Mouse (Mus musculus) heart, postnatal 0 days (tissue): ENCODE measurements around the gene Pias1. TPM values are rescaled to one million over a fixed set of nuclear protein-coding genes. Genes with fewer than 3 reads are reported as not detected.
A peak's percentile ranks its signal among the peaks of the same experiment; 100 is the strongest.

ENCODE experiments used
- ATAC-seq: fragments of 200-750 bp; cut with Nextera tagmentation; 2 replicates; pipeline ENCODE4 v1.8.0; 2017; ENCODE audit warnings: low read depth, moderate number of reproducible peaks, moderate library complexity; ENCODE audit not compliant: insufficient read depth
- DNase-seq: peaks from one replicate; pipeline ENCODE4 v3.0.0-alpha.2; 2016; ENCODE audit warnings: low spot score
- H3K27ac ChIP-seq: fragments of 300-500 bp; sonication (generic); 2 replicates; pipeline ENCODE4 v1.5.1; 2014; ENCODE audit warnings: low read depth, mild to moderate bottlenecking
- H3K27me3 ChIP-seq: fragments of 300-500 bp; sonication (generic); 2 replicates; pipeline ENCODE4 v1.6.1; 2014; ENCODE audit warnings: low read length, mixed read lengths; ENCODE audit not compliant: control insufficient read depth, insufficient read depth
- H3K36me3 ChIP-seq: fragments of 300-500 bp; sonication (generic); replicated peaks from 2 replicates; pipeline ENCODE4 v1.6.1; 2014; ENCODE audit warnings: low read length, mixed read lengths; ENCODE audit not compliant: control insufficient read depth, insufficient read depth
- H3K4me1 ChIP-seq: fragments of 300-500 bp; sonication (generic); 2 replicates; pipeline ENCODE4 v1.6.1; 2014; ENCODE audit warnings: antibody characterized with exemption; ENCODE audit not compliant: control insufficient read depth, insufficient read depth
- H3K4me2 ChIP-seq: fragments of 300-500 bp; sonication (generic); 2 replicates; pipeline ENCODE4 v1.6.1; 2014; ENCODE audit warnings: low read depth, mild to moderate bottlenecking, low read length, moderate library complexity
- H3K4me3 ChIP-seq: fragments of 300-500 bp; sonication (generic); 2 replicates; pipeline ENCODE4 v1.5.1; 2014; ENCODE audit warnings: low read depth, low read length
- H3K9ac ChIP-seq: fragments of 300-500 bp; sonication (generic); replicated peaks from 2 replicates; pipeline ENCODE4 v1.6.1; 2014; ENCODE audit warnings: low read depth, low read length, mixed read lengths
- H3K9me3 ChIP-seq: fragments of 300-500 bp; sonication (generic); replicated peaks from 2 replicates; pipeline ENCODE4 v1.6.1; 2016; ENCODE audit warnings: low read length; ENCODE audit not compliant: control insufficient read depth
- CTCF ChIP-seq: IDR thresholded peaks from 2 replicates; pipeline ENCODE4 v1.5.1; 2016; ENCODE audit warnings: antibody characterized with exemption, control low read depth, low read depth
- EP300 ChIP-seq: IDR thresholded peaks from 2 replicates; pipeline ENCODE4 v1.6.1; 2016; ENCODE audit warnings: antibody characterized with exemption, low read depth
- WGBS: fragments of 180-500 bp; shearing (Covaris S2); extraction: QIAGEN DNeasy Blood & Tissue Kit; methylation state at CpG from one replicate; pipeline ENCODE4 v1.1.7; 2014; 5-methylcytosine and 5-hydroxymethylcytosine counted together
- polyA plus RNA-seq: library from polyadenylated mRNA; unstranded; fragments of >200 nt; fragmentation: Nextera tagmentation; extraction: Ambion mirVana; gene quantifications from 2 replicates; pipeline ENCODE4 v1.2.1, GENCODE M21; 2015
- total RNA-seq: library from RNA; depleted of rRNA; stranded (reverse); fragments of >200 nt; gene quantifications from 2 replicates; pipeline ENCODE4 v1.2.3, GENCODE M21; 2014; ENCODE audit warnings: low replicate concordance

The Pias1 gene
- total and polyA plus RNA-seq, 2 experiments from 2014 or later, result 20.5 to 25.1 TPM

- no peak overlapping the region for H3K4me2 ChIP-seq
- H3K9me3 ChIP-seq, result no peaks in the 10 kb centered on the region
- TF ChIP-seq EP300 (no peak), CTCF (no peak)
- H3K27me3 ChIP-seq, result no peaks in the 10 kb centered on the region
- peaks cover 14% of the 10 kb centered on the region for H3K36me3 ChIP-seq
- DNase-seq, result peak; percentile 3
- H3K4me1 ChIP-seq, result no peaks in the 10 kb centered on the region
- no peak for ATAC-seq
- H3K27ac ChIP-seq, result no peak overlapping the region
- no peak overlapping the region for H3K4me3 ChIP-seq
- H3K9ac ChIP-seq, result no peak overlapping the region
- 83% methylated on average over 2 of the region's 2 CpGs for WGBS
Measured at GRCm38 (mm10) chr9:62851571-62851970, 136.2 kb downstream of the Pias1 start.

DNA sequence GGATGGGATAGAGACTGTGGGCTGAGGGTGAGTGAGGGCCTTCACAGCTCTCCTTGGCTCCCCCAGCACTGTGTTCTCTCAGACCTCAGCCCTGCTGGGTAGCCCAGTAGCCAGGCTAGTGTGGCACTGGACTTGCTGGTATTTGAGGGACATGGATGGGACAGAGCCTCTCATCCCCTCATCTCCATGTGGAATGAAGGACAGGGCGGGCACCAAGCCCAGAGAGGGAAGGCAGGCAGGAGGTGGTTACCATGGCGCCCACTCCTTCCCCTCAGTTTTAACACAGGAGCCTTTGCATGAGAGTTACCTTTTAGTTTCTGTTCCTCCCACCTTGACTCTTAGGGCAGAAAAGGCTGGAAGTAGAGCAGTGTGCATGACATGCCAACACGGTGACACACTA lies 139.1 kb downstream of the Pias1 start:
- H3K27me3 ChIP-seq, result no peaks in the 10 kb centered on the region
- TF ChIP-seq CTCF (no peak), EP300 (no peak)
- no peak overlapping the region for H3K4me2 ChIP-seq
- no peak overlapping the region for H3K4me3 ChIP-seq
- DNase-seq, result no peak
- H3K36me3 ChIP-seq, result peaks cover 14% of the 10 kb centered on the region
- ATAC-seq, result no peak
- no peaks in the 10 kb centered on the region for H3K9me3 ChIP-seq
- H3K4me1 ChIP-seq, result no peaks in the 10 kb centered on the region
- WGBS, result 95% methylated on average over 3 of the region's 3 CpGs
- no peak overlapping the region for H3K9ac ChIP-seq
- no peak overlapping the region for H3K27ac ChIP-seq

- Histone ChIP-seq H3K4me2 (no peak overlapping the region), H3K9me3 (no peaks in the 10 kb centered on the region), H3K36me3 (peaks cover 14% of the 10 kb centered on the region), H3K27me3 (no peaks in the 10 kb centered on the region), H3K9ac (no peak overlapping the region), H3K27ac (no peak overlapping the region), H3K4me1 (no peaks in the 10 kb centered on the region), H3K4me3 (no peak overlapping the region)
- ATAC-seq (peak; percentile 79), DNase-seq (peak; percentile 83)
- peak; percentile 100 for TF ChIP-seq CTCF
- TF ChIP-seq EP300, result no peak
- 2% methylated on average over 3 of the region's 3 CpGs for WGBS
Measured at GRCm38 (mm10) chr9:62847694-62848093, 140.0 kb downstream of the Pias1 start.

DNA sequence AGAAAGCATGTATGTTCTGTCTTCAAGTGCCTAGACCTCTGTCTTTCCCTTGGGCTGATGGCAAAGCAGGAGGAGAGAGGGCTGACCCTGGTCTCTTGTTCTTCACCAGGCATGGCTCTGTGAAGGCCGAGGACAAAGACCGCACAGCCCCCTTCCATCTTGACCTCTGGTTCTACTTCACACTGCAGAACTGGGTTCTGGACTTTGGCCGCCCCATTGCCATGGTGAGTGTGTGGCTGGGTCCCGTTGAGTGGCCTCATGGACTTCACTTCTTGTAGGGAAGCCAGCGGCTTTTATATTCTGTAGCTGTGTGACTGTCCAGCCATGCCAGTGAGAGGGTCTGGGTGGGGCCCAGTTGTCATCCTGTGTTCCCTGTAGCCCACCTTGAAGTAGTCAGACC lies 143.3 kb downstream of the Pias1 start:
- Histone ChIP-seq H3K27ac (no peak overlapping the region), H3K4me1 (0 out of 2 replicates have a peak, but pooled peaks cover 3% of the 10 kb centered on the region), H3K4me3 (no peak overlapping the region), H3K36me3 (no peaks in the 10 kb centered on the region), H3K9me3 (no peaks in the 10 kb centered on the region), H3K4me2 (no peak overlapping the region), H3K27me3 (no peaks in the 10 kb centered on the region), H3K9ac (no peak overlapping the region)
- ATAC-seq (no peak), DNase-seq (peak; percentile 0)
- WGBS, result 94% methylated on average over 5 of the region's 5 CpGs
- TF ChIP-seq CTCF, result no peak
- TF ChIP-seq EP300, result no peak

DNA sequence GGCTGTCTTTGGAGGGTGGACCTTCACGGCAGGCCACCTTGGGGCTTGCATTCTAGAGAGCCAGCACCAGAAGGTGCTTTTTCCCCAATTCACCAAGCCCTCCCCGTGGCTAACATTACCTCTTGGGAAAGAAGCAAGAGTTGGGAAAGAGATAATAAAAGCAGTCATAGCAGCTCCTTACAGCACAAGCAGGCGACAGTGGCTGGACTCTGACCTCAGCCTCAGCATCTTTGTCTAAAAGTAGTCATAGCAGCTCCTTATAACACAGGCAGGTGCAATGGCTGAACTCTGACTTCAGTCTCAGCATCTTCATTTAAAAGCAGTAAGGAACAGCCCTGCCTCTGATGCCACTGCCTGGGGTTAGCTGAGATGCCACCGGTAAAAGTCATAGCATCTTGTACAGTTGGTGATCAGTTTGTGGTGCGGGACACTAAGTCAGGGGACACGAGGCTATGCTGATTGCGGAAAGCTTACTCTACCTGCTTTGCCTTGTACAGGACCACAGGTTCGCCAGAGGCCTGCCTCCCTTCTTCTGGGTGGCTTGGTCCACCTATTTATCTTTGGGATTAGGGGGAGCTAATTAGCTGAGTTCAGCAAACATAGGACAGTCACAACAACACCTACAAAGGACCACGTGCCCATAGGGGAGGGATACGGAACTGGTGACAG lies 144.2 kb downstream of the Pias1 start:
- TF ChIP-seq EP300 (no peak), CTCF (no peak)
- no peak overlapping the region for H3K27ac ChIP-seq
- no peak for DNase-seq
- H3K4me3 ChIP-seq, result no peak overlapping the region
- no peaks in the 10 kb centered on the region for H3K9me3 ChIP-seq
- no peaks in the 10 kb centered on the region for H3K36me3 ChIP-seq
- 77% methylated on average over 10 of the region's 10 CpGs for WGBS
- H3K27me3 ChIP-seq, result no peaks in the 10 kb centered on the region
- 0 out of 2 replicates have a peak, but pooled peaks cover 10% of the 10 kb centered on the region for H3K4me1 ChIP-seq
- H3K9ac ChIP-seq, result no peak overlapping the region
- no peak for ATAC-seq
- no peak overlapping the region for H3K4me2 ChIP-seq
